Mouse (Mus musculus) cortical plate, adult 2 months (tissue): ENCODE results near the gene Atp2b1. TPM values are rescaled to one million over a fixed set of nuclear protein-coding genes. Genes with fewer than 3 reads are reported as not detected.

Source experiments
- H3K27ac ChIP-seq: fragments of 200-500 bp; 2 replicates; pipeline ENCODE4 v1.5.1; 2012; ENCODE audit warnings: low read length, control low read depth, inconsistent platforms; ENCODE audit not compliant: insufficient read depth
- H3K4me1 ChIP-seq: fragments of 200-500 bp; 2 replicates; pipeline ENCODE4 v1.6.1; 2011; ENCODE audit warnings: low read length; ENCODE audit not compliant: control insufficient read depth, insufficient read depth
- H3K4me3 ChIP-seq: fragments of 200-500 bp; 2 replicates; pipeline ENCODE4 v1.5.1; 2011; ENCODE audit warnings: mild to moderate bottlenecking, low read length, control low read depth; ENCODE audit not compliant: insufficient read depth
- CTCF ChIP-seq: fragments of 200-500 bp; IDR thresholded peaks from 2 replicates; pipeline ENCODE4 v1.5.1; 2011; ENCODE audit warnings: mild to moderate bottlenecking, control low read depth, low read length; ENCODE audit not compliant: insufficient read depth; ENCODE audit errors: extremely low read depth
- POLR2A ChIP-seq: fragments of 200-500 bp; IDR thresholded peaks from 2 replicates; pipeline ENCODE4 v1.6.1; 2011; ENCODE audit warnings: mild to moderate bottlenecking, low read length, control low read depth; ENCODE audit not compliant: insufficient read depth; ENCODE audit errors: extremely low read depth
- polyA plus RNA-seq: library from polyadenylated mRNA; depleted of rRNA; stranded (reverse); fragments of >200 nt; gene quantifications from 2 replicates; pipeline ENCODE4 v1.2.3, GENCODE M21; 2012; rRNA removed

The Atp2b1 gene
- polyA plus RNA-seq, 1 experiment, result 340 TPM

- H3K4me3 ChIP-seq, result no peak overlapping the region
- no peak overlapping the region for H3K27ac ChIP-seq
- no peaks in the 10 kb centered on the region for H3K4me1 ChIP-seq
- TF ChIP-seq CTCF, result no peak
Measured at GRCm38 (mm10) chr10:99040171-99040570, 126.0 kb downstream of the Atp2b1 start.

DNA sequence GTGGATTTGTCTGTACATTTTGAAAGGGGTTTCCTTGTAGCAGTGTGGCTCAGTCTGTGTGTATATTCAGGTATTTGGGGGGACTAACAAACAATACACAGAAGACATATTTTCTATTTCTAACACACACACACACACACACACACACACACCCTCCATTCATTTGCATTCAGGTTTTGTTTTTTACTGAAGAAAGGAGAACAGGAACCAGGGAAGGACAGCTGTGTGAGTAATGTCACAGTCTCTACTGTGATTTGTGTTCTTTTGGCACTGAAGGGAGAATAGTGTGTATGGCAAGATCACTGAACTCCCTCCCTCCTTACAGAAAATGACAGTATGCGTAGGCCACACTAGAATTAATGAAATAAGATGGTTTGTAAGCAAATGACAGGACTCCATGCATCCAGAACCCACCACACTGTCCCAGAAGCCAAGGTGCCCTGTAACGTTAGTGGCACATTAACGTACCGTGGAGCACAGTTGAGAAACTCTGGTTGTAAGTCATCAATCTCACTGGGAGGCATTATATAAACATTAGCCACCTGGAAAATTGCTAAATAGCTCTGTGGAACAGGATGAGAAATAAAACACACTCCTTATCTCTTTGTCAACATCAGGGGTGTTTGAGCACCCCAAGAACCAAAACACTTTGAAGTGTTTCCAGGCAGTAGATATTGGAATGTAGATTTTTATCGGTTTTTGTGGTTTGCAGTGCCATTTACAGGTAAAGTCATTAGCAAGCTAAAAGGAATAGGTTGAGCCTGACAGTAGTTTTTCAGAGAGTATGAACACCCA, 132.7 kb downstream of the Atp2b1 start:
- TF ChIP-seq POLR2A, result no peak
- TF ChIP-seq CTCF, result no peak
- H3K4me3 ChIP-seq, result no peak overlapping the region
- no peak overlapping the region for H3K27ac ChIP-seq
- H3K4me1 ChIP-seq, result no peaks in the 10 kb centered on the region

GRCm38 (mm10) chr10:99047551-99047940, 133.3 kb downstream of the Atp2b1 start:
- no peaks in the 10 kb centered on the region for H3K4me1 ChIP-seq
- H3K27ac ChIP-seq, result no peak overlapping the region
- TF ChIP-seq CTCF (no peak), POLR2A (no peak)
- no peak overlapping the region for H3K4me3 ChIP-seq

GRCm38 (mm10) chr10:99050093-99050492, 135.9 kb downstream of the Atp2b1 start:
- H3K27ac ChIP-seq, result no peak overlapping the region
- no peak for TF ChIP-seq CTCF
- no peak for TF ChIP-seq POLR2A
- no peak overlapping the region for H3K4me3 ChIP-seq
- no peaks in the 10 kb centered on the region for H3K4me1 ChIP-seq

- no peak for TF ChIP-seq POLR2A
- no peak for TF ChIP-seq CTCF
- Histone ChIP-seq H3K4me1 (no peaks in the 10 kb centered on the region), H3K4me3 (no peak overlapping the region), H3K27ac (no peak overlapping the region)
Measured at GRCm38 (mm10) chr10:99053111-99053510, 138.9 kb downstream of the Atp2b1 start.

GRCm38 (mm10) chr10:99060588-99060987, 146.4 kb downstream of the Atp2b1 start:
- TF ChIP-seq POLR2A (no peak), CTCF (no peak)
- Histone ChIP-seq H3K4me1 (no peaks in the 10 kb centered on the region), H3K27ac (no peak overlapping the region), H3K4me3 (no peak overlapping the region)

DNA sequence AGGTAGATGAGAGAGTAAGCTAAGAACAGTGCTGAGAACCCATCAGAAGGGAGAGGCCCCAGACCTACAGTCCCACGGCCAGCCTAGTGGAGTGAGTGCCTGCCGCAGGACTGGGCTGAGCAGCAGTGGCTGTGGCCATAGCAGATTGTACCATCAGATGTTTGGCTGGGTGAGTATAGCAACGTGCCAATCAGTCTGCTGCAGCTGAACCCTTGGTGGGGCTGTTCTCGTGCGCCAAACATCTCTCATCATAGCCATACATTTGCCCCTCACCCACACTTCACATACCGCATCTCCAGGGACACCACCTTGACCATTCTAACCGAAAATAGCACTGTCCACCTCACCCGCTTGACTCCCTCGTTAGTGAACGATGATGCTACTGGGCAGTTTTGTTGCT, 147.2 kb downstream of the Atp2b1 start:
- Histone ChIP-seq H3K4me3 (no peak overlapping the region), H3K27ac (no peak overlapping the region), H3K4me1 (no peaks in the 10 kb centered on the region)
- TF ChIP-seq POLR2A, result no peak
- no peak for TF ChIP-seq CTCF

DNA sequence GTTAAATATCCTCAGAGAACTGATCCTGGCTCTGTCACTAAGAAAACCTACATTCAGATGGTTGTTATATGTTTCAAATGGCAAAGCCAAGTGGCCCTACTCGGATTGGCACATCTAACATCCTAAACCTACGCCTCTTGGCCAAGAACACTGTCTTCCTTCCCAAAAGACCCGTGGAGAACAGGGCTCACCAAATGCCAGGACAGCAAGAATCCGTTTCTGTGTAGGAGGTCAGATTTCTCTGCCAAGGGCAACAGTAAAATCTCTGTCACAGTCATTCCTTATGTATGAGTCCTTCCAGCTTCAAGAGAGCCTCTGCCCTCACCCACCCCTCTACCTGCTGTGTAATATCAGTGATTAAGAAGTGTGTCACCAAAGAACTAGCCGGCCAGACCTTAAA, 148.3 kb downstream of the Atp2b1 start:
- Histone ChIP-seq H3K4me3 (no peak overlapping the region), H3K4me1 (no peaks in the 10 kb centered on the region), H3K27ac (no peak overlapping the region)
- no peak for TF ChIP-seq POLR2A
- TF ChIP-seq CTCF, result no peak

Other genes starting within 250 kb of the Atp2b1 start
- 9.1 and 11.2 TPM in 2 replicates for gene Poc1b, start 192.6 kb downstream of the Atp2b1 start, polyA plus RNA-seq
- gene Galnt4, start 193.8 kb downstream of the Atp2b1 start, polyA plus RNA-seq, result 1.2 and 1.3 TPM in 2 replicates
- gene Phxr2, start 211.9 kb downstream of the Atp2b1 start, polyA plus RNA-seq, result not detected in 2 replicates